Mouse (Mus musculus) c-Kit-negative CD71-positive TER-119-positive erythroid progenitor cells, embryonic 14.5 days (primary cell): Measurements from ENCODE around the gene Ush1g.

Experiments used
- DNase-seq: peaks from one replicate; pipeline ENCODE4 v3.0.0-alpha.2; 2013; ENCODE audit warnings: low read depth, low spot score

Gene Ush1g

DNA sequence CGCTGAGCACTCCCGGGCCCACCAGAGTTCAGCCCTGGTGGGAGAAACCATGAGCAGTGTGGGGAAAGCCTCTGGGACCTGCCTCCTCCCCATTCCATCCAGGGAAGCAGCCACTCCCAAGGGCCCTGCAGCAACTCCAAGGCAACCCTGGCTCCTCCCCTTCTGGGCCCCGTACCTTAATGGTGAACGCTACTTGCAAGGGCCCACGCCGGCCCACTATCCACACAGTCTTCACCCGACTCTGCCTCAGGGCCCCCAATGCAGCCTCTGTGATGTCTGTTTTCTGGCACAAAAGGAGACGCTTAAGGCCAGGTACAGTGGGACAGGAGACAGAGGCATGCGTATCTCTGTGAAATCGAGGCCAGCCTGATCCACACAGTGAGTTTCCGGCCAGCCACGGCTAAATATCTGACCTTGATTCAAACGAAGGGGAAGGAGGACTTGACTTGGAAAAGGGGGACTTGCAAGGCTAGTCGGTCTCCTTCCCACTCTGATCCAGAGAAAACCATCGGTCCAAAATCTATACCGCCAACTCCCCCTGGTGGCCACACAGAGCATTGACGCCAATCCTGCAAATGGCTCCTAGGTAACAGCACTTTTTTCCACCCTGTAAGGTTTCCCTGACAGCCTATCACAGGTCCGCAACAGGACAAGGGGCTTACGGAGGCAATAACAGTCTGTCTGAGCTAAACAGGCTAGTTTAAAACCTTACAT lies 51.5 kb downstream of the Ush1g start:
- no peak for DNase-seq

DNA sequence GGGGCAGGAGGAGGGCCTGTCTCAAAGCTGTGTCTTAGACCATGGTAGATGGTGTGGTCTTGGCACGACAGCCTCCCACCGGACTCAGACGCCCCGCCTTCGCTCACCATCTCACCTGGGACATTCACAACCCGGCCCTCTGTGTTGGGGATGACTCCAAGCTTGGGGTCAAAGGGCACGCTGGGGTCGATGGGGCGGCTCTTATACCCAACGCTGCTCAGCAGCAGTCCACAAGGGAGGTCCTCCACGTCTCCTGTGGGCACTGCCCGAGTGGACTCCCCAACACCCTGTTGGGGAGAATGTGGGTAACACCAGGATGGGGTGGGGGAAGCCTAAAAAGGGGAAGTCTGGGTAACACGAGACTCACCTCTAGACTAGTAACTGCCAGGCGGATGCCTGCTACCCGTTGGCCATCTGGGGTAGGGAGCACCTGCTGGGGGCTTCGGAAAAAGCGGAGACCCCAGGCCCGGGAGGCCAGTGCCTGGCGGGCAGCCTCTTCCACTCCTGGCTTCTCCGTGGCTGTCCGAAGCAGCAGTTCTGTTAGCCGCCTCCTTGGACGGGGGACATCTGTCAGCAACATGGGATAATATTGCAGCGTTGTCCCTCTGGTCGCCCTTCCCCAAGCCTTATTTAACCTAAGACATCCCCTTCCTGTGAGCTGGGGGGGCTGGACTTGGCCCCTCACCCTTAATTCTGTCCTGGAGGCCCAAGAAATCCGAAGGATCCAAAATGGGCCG lies 52.3 kb downstream of the Ush1g start:
- DNase-seq, result no peak

DNA sequence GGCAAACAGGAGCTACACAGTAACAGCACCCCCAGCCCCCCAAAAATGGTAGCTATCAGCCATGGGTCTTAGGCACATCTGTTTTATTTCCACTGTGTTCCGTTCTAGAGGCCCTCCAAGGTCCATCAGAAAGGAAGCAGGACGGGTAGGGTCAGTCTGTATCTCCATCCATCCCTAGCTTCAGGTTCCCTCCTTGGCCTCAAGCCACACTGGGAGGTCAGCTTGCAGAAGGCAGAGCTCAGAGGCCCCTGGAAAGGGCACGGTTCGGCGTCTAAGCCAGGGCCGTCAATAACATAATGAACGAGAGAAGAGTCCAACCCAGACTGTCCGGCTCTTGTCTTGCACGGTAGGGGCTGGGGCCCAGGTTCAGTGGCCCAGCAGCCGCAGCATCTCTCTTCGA lies 53.9 kb downstream of the Ush1g start:
- DNase-seq, result no peak

DNA sequence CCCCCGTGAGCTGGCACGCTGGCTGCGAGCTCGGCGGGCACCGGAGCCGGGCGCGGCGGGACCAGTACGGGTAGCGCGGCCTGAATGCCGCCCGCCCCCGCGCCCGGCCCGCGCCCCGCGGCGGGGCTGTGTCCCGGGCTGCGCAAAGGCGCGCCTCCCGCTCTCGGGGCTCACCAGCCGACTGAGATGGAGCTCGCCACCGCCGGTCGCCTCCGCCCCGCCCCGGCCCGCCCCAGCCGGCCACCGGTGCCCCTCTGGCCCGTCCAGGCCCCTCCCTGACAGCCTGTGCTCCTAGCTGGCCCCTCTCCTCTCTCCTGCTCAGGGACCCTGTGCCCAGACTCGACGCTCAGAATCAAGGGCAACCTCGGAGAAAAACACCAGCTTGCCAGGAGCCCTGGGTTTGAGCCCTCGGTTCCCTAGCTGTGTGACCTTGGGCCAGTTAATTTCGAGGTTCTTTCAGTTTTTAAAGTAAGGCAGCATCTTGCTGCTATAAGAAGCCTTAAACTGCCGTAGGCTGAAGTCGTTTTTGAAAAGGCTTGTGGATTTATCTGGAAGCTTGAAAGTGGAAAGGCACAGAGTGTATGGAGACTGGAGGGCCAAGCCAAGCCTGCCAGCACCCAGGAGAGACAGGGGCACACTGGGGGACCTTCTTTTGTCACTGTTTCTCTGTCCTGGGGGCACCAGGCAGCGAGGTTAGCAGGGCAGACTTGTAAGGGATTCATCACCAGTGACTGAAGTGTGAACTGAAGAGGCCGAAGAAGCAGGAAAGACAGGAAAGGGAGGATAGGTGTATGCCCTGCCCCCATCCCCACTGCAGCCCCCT lies 54.6 kb downstream of the Ush1g start, which contains the start of gene Grin2c:
Grin2c (minus strand) TSS at position 183 of the 823 bp plus-strand sequence.
- DNase-seq, result no peak

GRCm38 (mm10) chr11:115266400-115266778 lies 55.5 kb downstream of the Ush1g start:
- DNase-seq, result no peak

DNA sequence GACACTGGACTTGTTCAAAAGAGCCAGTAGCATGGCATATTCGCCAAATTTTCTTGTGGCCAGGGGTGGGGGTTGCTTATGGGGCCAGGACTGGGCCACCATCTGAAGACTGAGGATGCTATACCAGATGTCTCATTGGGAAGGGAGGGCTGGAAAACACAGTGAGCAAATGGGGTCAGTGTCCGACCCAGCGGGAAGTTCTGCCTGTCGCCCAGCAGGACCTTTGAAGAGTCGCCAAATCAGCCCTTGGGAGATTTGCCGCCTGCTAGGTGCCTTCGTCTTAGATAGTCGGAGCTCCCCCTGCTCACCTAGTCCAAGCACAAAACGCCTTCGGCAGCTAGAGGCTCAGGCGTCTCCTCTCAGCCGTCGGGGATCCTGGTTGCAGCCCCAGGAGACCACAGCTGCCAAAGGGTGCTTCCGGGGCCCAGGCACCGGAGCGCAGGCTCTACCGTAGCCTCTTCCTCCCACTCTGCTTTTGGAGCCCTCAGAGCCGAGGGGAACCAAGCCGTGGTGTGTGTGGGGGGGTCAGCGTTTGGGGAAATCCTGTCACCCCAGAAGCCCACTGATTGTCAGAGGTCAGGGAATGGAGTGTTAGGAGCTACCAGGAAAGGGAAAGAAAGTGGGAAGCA lies 56.0 kb downstream of the Ush1g start:
- DNase-seq, result no peak
